Mouse (Mus musculus): ENCODE data around the gene Olfr64. TPM values are rescaled to one million over a fixed set of nuclear protein-coding genes. Genes with fewer than 3 reads are reported as not detected.

Gene Olfr64
- polyA plus RNA-seq (2014; fragmentation: Illumina TruSeq; extraction: RNeasy Lipid Tissue Mini Kit (QIAGEN cat#74804); ENCODE audit: low read depth, low replicate concordance) = not detected

GRCm38 (mm10) chr7:103894385-103894784 is at the start of gene Olfr64:
Gene Olfr64, minus strand, starts transcription at chr7:103894485.

GRCm38 (mm10) chr7:103934264-103934663 is 40.0 kb upstream of the Olfr64 start, which contains the start of gene Olfr632:
Gene Olfr632, plus strand, starts transcription at chr7:103934347.

GRCm38 (mm10) chr7:103928525-103928924 is 34.2 kb upstream of the Olfr64 start, which contains the start of gene Olfr631:
Gene Olfr631, plus strand, starts transcription at chr7:103928825.

GRCm38 (mm10) chr7:103903187-103903586 is 8.9 kb upstream of the Olfr64 start, which contains the start of gene Olfr65:
Gene Olfr65, plus strand, starts transcription at chr7:103903487.

GRCm38 (mm10) chr7:103886152-103886551 is 8.1 kb downstream of the Olfr64 start, which contains the start of gene Olfr66:
Gene Olfr66, minus strand, starts transcription at chr7:103886252.

GRCm38 (mm10) chr7:103853090-103853489 is 41.2 kb downstream of the Olfr64 start, which contains the start of gene Hbb-y:
Gene Hbb-y, minus strand, starts transcription at chr7:103853216.

DNA sequence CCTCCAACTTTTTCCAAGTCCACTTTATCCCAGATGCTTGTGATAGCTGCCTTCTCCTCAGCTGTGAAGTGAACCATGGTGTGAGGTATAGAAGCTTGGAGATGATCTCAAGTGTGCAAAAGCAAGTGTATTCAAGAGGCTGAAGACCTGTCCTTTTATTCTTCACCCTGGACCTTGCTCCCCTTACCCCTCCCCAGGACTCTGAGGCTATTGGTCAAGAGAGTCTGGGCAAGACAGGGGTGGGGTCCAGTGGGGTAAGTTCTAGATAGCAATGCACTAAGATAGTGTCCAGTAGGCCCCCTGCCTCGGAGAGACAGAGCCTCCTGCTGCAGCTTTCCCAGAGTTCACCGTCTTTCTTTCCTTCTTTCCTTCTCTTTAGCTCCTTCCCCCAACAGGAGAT is 51.3 kb downstream of the Olfr64 start, which contains the start of gene Hbb-bh1:
Gene Hbb-bh1, minus strand, starts transcription at position 131 of the 400 bp plus-strand sequence.

GRCm38 (mm10) chr7:103840268-103840667 is 54.0 kb downstream of the Olfr64 start, which contains the start of gene Hbb-bh2:
Gene Hbb-bh2, minus strand, starts transcription at chr7:103840520.

Other genes with a start within 250 kb of the Olfr64 start
- gene Olfr623, start 230.8 kb downstream of the Olfr64 start, polyA plus RNA-seq (2014; fragmentation: Illumina TruSeq; extraction: RNeasy Lipid Tissue Mini Kit (QIAGEN cat#74804); ENCODE audit: low read depth, low replicate concordance) = not detected
- 0.38 TPM for gene Olfr624, start 223.3 kb downstream of the Olfr64 start, polyA plus RNA-seq (2014; fragmentation: Illumina TruSeq; extraction: RNeasy Lipid Tissue Mini Kit (QIAGEN cat#74804); ENCODE audit: low read depth, low replicate concordance)
- not detected for gene Olfr625-ps1, start 211.8 kb downstream of the Olfr64 start, polyA plus RNA-seq (2014; fragmentation: Illumina TruSeq; extraction: RNeasy Lipid Tissue Mini Kit (QIAGEN cat#74804); ENCODE audit: low read depth, low replicate concordance)
- gene Olfr243, start 179.8 kb downstream of the Olfr64 start, polyA plus RNA-seq (2014; fragmentation: Illumina TruSeq; extraction: RNeasy Lipid Tissue Mini Kit (QIAGEN cat#74804); ENCODE audit: low read depth, low replicate concordance) = not detected
- not detected for gene Olfr628, start 164.1 kb downstream of the Olfr64 start, polyA plus RNA-seq (2014; fragmentation: Illumina TruSeq; extraction: RNeasy Lipid Tissue Mini Kit (QIAGEN cat#74804); ENCODE audit: low read depth, low replicate concordance)
- not detected for gene Olfr629, start 149.5 kb downstream of the Olfr64 start, polyA plus RNA-seq (2014; fragmentation: Illumina TruSeq; extraction: RNeasy Lipid Tissue Mini Kit (QIAGEN cat#74804); ENCODE audit: low read depth, low replicate concordance)
- gene Olfr630, start 137.2 kb downstream of the Olfr64 start, polyA plus RNA-seq (2014; fragmentation: Illumina TruSeq; extraction: RNeasy Lipid Tissue Mini Kit (QIAGEN cat#74804); ENCODE audit: low read depth, low replicate concordance) = not detected
- gene Olfr69, start 122.9 kb downstream of the Olfr64 start, polyA plus RNA-seq (2014; fragmentation: Illumina TruSeq; extraction: RNeasy Lipid Tissue Mini Kit (QIAGEN cat#74804); ENCODE audit: low read depth, low replicate concordance) = not detected
- gene Olfr68, start 114.8 kb downstream of the Olfr64 start, polyA plus RNA-seq (2014; fragmentation: Illumina TruSeq; extraction: RNeasy Lipid Tissue Mini Kit (QIAGEN cat#74804); ENCODE audit: low read depth, low replicate concordance) = not detected
- gene Olfr67, start 102.7 kb downstream of the Olfr64 start, polyA plus RNA-seq (2014; fragmentation: Illumina TruSeq; extraction: RNeasy Lipid Tissue Mini Kit (QIAGEN cat#74804); ENCODE audit: low read depth, low replicate concordance) = not detected
- gene Hbb-bt, start 80.5 kb downstream of the Olfr64 start, polyA plus RNA-seq (2014; fragmentation: Illumina TruSeq; extraction: RNeasy Lipid Tissue Mini Kit (QIAGEN cat#74804); ENCODE audit: low read depth, low replicate concordance) = 7.9 TPM
- gene Hbb-bs, start 66.4 kb downstream of the Olfr64 start, polyA plus RNA-seq (2014; fragmentation: Illumina TruSeq; extraction: RNeasy Lipid Tissue Mini Kit (QIAGEN cat#74804); ENCODE audit: low read depth, low replicate concordance) = 125 TPM
- gene Hbb-bh2, start 54.0 kb downstream of the Olfr64 start, polyA plus RNA-seq (2014; fragmentation: Illumina TruSeq; extraction: RNeasy Lipid Tissue Mini Kit (QIAGEN cat#74804); ENCODE audit: low read depth, low replicate concordance) = not detected
- not detected for gene Hbb-bh1, start 51.3 kb downstream of the Olfr64 start, polyA plus RNA-seq (2014; fragmentation: Illumina TruSeq; extraction: RNeasy Lipid Tissue Mini Kit (QIAGEN cat#74804); ENCODE audit: low read depth, low replicate concordance)
- not detected for gene Hbb-y, start 41.3 kb downstream of the Olfr64 start, polyA plus RNA-seq (2014; fragmentation: Illumina TruSeq; extraction: RNeasy Lipid Tissue Mini Kit (QIAGEN cat#74804); ENCODE audit: low read depth, low replicate concordance)
- gene Olfr66, start 8.2 kb downstream of the Olfr64 start, polyA plus RNA-seq (2014; fragmentation: Illumina TruSeq; extraction: RNeasy Lipid Tissue Mini Kit (QIAGEN cat#74804); ENCODE audit: low read depth, low replicate concordance) = not detected
- gene Olfr65, start 9.0 kb upstream of the Olfr64 start, polyA plus RNA-seq (2014; fragmentation: Illumina TruSeq; extraction: RNeasy Lipid Tissue Mini Kit (QIAGEN cat#74804); ENCODE audit: low read depth, low replicate concordance) = not detected
- not detected for gene Olfr631, start 34.3 kb upstream of the Olfr64 start, polyA plus RNA-seq (2014; fragmentation: Illumina TruSeq; extraction: RNeasy Lipid Tissue Mini Kit (QIAGEN cat#74804); ENCODE audit: low read depth, low replicate concordance)
- gene Olfr632, start 39.9 kb upstream of the Olfr64 start, polyA plus RNA-seq (2014; fragmentation: Illumina TruSeq; extraction: RNeasy Lipid Tissue Mini Kit (QIAGEN cat#74804); ENCODE audit: low read depth, low replicate concordance) = not detected
- gene Olfr633, start 50.0 kb upstream of the Olfr64 start, polyA plus RNA-seq (2014; fragmentation: Illumina TruSeq; extraction: RNeasy Lipid Tissue Mini Kit (QIAGEN cat#74804); ENCODE audit: low read depth, low replicate concordance) = not detected
- gene Olfr635, start 76.7 kb upstream of the Olfr64 start, polyA plus RNA-seq (2014; fragmentation: Illumina TruSeq; extraction: RNeasy Lipid Tissue Mini Kit (QIAGEN cat#74804); ENCODE audit: low read depth, low replicate concordance) = not detected
- gene Olfr638, start 104.3 kb upstream of the Olfr64 start, polyA plus RNA-seq (2014; fragmentation: Illumina TruSeq; extraction: RNeasy Lipid Tissue Mini Kit (QIAGEN cat#74804); ENCODE audit: low read depth, low replicate concordance) = not detected
- not detected for gene Olfr639, start 122.8 kb upstream of the Olfr64 start, polyA plus RNA-seq (2014; fragmentation: Illumina TruSeq; extraction: RNeasy Lipid Tissue Mini Kit (QIAGEN cat#74804); ENCODE audit: low read depth, low replicate concordance)
- gene Olfr640, start 131.1 kb upstream of the Olfr64 start, polyA plus RNA-seq (2014; fragmentation: Illumina TruSeq; extraction: RNeasy Lipid Tissue Mini Kit (QIAGEN cat#74804); ENCODE audit: low read depth, low replicate concordance) = not detected
- not detected for gene Olfr641, start 141.0 kb upstream of the Olfr64 start, polyA plus RNA-seq (2014; fragmentation: Illumina TruSeq; extraction: RNeasy Lipid Tissue Mini Kit (QIAGEN cat#74804); ENCODE audit: low read depth, low replicate concordance)
- gene Olfr642, start 158.2 kb upstream of the Olfr64 start, polyA plus RNA-seq (2014; fragmentation: Illumina TruSeq; extraction: RNeasy Lipid Tissue Mini Kit (QIAGEN cat#74804); ENCODE audit: low read depth, low replicate concordance) = not detected
- gene 4930516K23Rik, start 167.0 kb upstream of the Olfr64 start, polyA plus RNA-seq (2014; fragmentation: Illumina TruSeq; extraction: RNeasy Lipid Tissue Mini Kit (QIAGEN cat#74804); ENCODE audit: low read depth, low replicate concordance) = not detected
- not detected for gene Olfr644, start 177.4 kb upstream of the Olfr64 start, polyA plus RNA-seq (2014; fragmentation: Illumina TruSeq; extraction: RNeasy Lipid Tissue Mini Kit (QIAGEN cat#74804); ENCODE audit: low read depth, low replicate concordance)
- gene Olfr645, start 191.0 kb upstream of the Olfr64 start, polyA plus RNA-seq (2014; fragmentation: Illumina TruSeq; extraction: RNeasy Lipid Tissue Mini Kit (QIAGEN cat#74804); ENCODE audit: low read depth, low replicate concordance) = not detected
- gene Olfr646, start 210.4 kb upstream of the Olfr64 start, polyA plus RNA-seq (2014; fragmentation: Illumina TruSeq; extraction: RNeasy Lipid Tissue Mini Kit (QIAGEN cat#74804); ENCODE audit: low read depth, low replicate concordance) = not detected
- gene Ubqln5, start 235.3 kb upstream of the Olfr64 start, polyA plus RNA-seq (2014; fragmentation: Illumina TruSeq; extraction: RNeasy Lipid Tissue Mini Kit (QIAGEN cat#74804); ENCODE audit: low read depth, low replicate concordance) = not detected
- gene Olfr643, start 242.9 kb upstream of the Olfr64 start, polyA plus RNA-seq (2014; fragmentation: Illumina TruSeq; extraction: RNeasy Lipid Tissue Mini Kit (QIAGEN cat#74804); ENCODE audit: low read depth, low replicate concordance) = not detected
- not detected for gene Ubqln3, start 248.8 kb upstream of the Olfr64 start, polyA plus RNA-seq (2014; fragmentation: Illumina TruSeq; extraction: RNeasy Lipid Tissue Mini Kit (QIAGEN cat#74804); ENCODE audit: low read depth, low replicate concordance)

Measured in sigmoid colon, adult 10 weeks (tissue).